Mouse (Mus musculus): Measurements from ENCODE around the gene Aagab. TPM values are rescaled to one million over a fixed set of nuclear protein-coding genes. Genes with fewer than 3 reads are reported as not detected.

Gene Aagab
- total and polyA plus RNA-seq, 2 experiments from 2014 or later: 46.7 to 51.0 TPM

DNA sequence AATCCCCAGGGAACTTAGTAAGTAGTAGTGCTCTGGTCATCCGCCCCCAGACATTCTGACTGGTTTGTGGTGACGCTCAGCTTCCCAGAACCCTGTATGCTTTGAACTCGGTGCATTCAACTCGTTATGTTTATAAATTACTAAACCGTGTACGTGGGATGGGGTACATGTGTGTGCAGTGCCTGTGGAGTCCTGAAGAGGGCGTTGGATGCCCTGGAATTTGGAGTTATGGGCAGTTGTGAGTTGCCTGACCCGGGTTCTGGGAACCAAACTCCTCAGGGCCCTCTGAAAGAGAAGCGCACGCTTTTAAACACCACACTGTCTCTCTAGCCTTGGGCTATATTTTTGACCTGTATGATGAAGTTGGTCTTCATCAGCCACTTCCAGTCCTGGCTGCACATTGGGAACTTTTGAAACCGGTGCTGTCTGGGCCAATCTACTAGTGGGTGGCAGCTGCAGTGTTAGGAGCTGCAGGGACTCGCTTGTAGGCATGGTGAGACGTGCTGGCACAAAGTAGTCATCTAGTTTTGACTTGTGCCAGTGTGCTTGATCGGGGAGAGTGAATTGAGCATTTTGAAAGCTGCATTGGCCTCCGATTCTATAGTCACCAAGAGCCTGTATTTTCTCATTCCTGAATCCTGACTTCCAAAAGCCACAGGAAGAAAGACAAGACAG lies 21.6 kb downstream of the Aagab start:
- DNase-seq: no peak
- Histone ChIP-seq H3K4me1 (ENCODE audit: insufficient read depth) (no peaks in the 10 kb centered on the region), H3K4me2 (ENCODE audit: low read depth) (no peak overlapping the region), H3K27ac (ENCODE audit: low read depth, low read length) (no peak overlapping the region), H3K27me3 (ENCODE audit: insufficient read depth, low read length) (no peaks in the 10 kb centered on the region), H3K36me3 (ENCODE audit: insufficient read depth) (peaks cover 37% of the 10 kb centered on the region), H3K9ac (no peak overlapping the region), H3K9me3 (ENCODE audit: low read length) (no peaks in the 10 kb centered on the region), H3K4me3 (ENCODE audit: low read depth, low read length) (no peak overlapping the region)
- ATAC-seq: no peak
- no peak for TF ChIP-seq CTCF (IDR thresholded peaks at IDR 0.05; ENCODE audit: low read depth)
- WGBS: 69% methylated on average over 15 of the region's 15 CpGs

DNA sequence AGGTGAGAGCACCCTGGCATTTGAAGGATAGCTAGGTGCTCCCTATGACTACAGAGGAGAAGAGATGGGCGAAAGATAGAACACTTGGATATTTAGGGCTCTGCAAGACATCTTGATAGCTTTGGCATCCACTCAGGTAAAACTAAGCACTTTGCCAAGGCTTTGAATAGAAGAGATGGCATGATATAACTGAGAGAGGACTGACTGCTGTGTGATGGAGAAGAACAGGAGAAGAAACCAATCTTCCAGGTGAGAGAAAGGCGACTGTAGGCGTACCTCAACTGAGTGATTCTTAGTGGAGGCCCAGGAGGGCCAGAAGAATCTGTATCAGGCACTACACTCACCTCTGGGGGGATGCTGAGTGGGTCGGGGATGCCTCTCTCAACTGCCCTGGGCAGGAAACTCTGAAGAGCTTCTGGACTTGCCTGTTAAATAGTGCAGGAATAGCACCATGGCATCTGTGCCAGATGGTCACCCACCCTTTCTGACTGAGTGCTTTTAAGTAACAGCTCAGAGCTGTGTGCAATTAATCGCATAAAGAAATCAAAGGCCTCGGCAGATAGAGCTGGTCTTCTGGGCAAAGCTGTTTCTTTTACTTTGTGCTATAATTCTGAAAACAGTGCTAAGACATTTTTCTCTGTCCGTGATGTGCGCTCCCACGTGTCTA lies 22.8 kb downstream of the Aagab start:
- Histone ChIP-seq H3K9ac (no peak overlapping the region), H3K36me3 (ENCODE audit: insufficient read depth) (peaks cover 37% of the 10 kb centered on the region), H3K9me3 (ENCODE audit: low read length) (no peaks in the 10 kb centered on the region), H3K4me1 (ENCODE audit: insufficient read depth) (no peaks in the 10 kb centered on the region), H3K4me2 (ENCODE audit: low read depth) (no peak overlapping the region), H3K27ac (ENCODE audit: low read depth, low read length) (no peak overlapping the region), H3K4me3 (ENCODE audit: low read depth, low read length) (no peak overlapping the region), H3K27me3 (ENCODE audit: insufficient read depth, low read length) (no peaks in the 10 kb centered on the region)
- DNase-seq (no peak), ATAC-seq (no peak)
- no peak for TF ChIP-seq CTCF (IDR thresholded peaks at IDR 0.05; ENCODE audit: low read depth)
- 77% methylated on average over 9 of the region's 9 CpGs for WGBS

- no peak overlapping the region for H3K9ac ChIP-seq
- TF ChIP-seq CTCF (IDR thresholded peaks at IDR 0.05; ENCODE audit: low read depth): peak; percentile 52
- no peak overlapping the region for H3K27ac ChIP-seq (ENCODE audit: low read depth, low read length)
- no peaks in the 10 kb centered on the region for H3K9me3 ChIP-seq (ENCODE audit: low read length)
- H3K4me2 ChIP-seq (ENCODE audit: low read depth): no peak overlapping the region
- no peak overlapping the region for H3K4me3 ChIP-seq (ENCODE audit: low read depth, low read length)
- H3K4me1 ChIP-seq (ENCODE audit: insufficient read depth): no peaks in the 10 kb centered on the region
- H3K27me3 ChIP-seq (ENCODE audit: insufficient read depth, low read length): no peaks in the 10 kb centered on the region
- WGBS: 72% methylated on average over 4 of the region's 4 CpGs
- H3K36me3 ChIP-seq (ENCODE audit: insufficient read depth): peaks cover 34% of the 10 kb centered on the region
- ATAC-seq (no peak), DNase-seq (no peak)
Measured at GRCm38 (mm10) chr9:63632045-63632444, 29.6 kb downstream of the Aagab start.

- ATAC-seq (no peak), DNase-seq (no peak)
- peaks cover 34% of the 10 kb centered on the region for H3K36me3 ChIP-seq (ENCODE audit: insufficient read depth)
- H3K9me3 ChIP-seq (ENCODE audit: low read length): no peaks in the 10 kb centered on the region
- 20% methylated on average over 11 of the region's 11 CpGs for WGBS
- no peak overlapping the region for H3K4me3 ChIP-seq (ENCODE audit: low read depth, low read length)
- no peaks in the 10 kb centered on the region for H3K4me1 ChIP-seq (ENCODE audit: insufficient read depth)
- no peaks in the 10 kb centered on the region for H3K27me3 ChIP-seq (ENCODE audit: insufficient read depth, low read length)
- H3K4me2 ChIP-seq (ENCODE audit: low read depth): no peak overlapping the region
- TF ChIP-seq CTCF (IDR thresholded peaks at IDR 0.05; ENCODE audit: low read depth): no peak
- H3K27ac ChIP-seq (ENCODE audit: low read depth, low read length): no peak overlapping the region
- no peak overlapping the region for H3K9ac ChIP-seq
Measured at GRCm38 (mm10) chr9:63632924-63633323, 30.5 kb downstream of the Aagab start.

DNA sequence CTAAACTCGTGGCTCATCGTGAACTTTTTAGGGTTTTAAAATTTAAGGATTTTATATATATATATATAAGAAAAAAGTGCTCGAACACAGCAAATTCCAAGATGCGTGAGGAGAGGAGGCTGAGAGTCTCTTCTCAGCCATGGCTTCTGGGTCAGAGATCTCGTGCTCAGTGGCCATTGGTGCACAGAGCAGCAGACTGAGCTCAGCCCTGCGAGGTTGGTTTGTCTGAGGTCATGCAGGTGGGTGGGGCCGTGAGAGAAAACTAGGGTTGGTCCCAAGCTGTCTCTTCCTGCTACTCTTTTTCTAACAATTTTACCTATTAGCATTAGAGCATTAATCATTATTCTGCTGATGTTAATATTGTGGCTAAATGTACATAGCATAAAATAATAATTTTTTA lies 30.9 kb downstream of the Aagab start:
- Histone ChIP-seq H3K27ac (ENCODE audit: low read depth, low read length) (no peak overlapping the region), H3K27me3 (ENCODE audit: insufficient read depth, low read length) (no peaks in the 10 kb centered on the region), H3K4me2 (ENCODE audit: low read depth) (no peak overlapping the region), H3K4me3 (ENCODE audit: low read depth, low read length) (no peak overlapping the region), H3K9me3 (ENCODE audit: low read length) (no peaks in the 10 kb centered on the region), H3K9ac (no peak overlapping the region), H3K36me3 (ENCODE audit: insufficient read depth) (peaks cover 31% of the 10 kb centered on the region), H3K4me1 (ENCODE audit: insufficient read depth) (no peaks in the 10 kb centered on the region)
- 46% methylated on average over 7 of the region's 7 CpGs for WGBS
- DNase-seq (no peak), ATAC-seq (no peak)
- TF ChIP-seq CTCF (IDR thresholded peaks at IDR 0.05; ENCODE audit: low read depth): no peak

DNA sequence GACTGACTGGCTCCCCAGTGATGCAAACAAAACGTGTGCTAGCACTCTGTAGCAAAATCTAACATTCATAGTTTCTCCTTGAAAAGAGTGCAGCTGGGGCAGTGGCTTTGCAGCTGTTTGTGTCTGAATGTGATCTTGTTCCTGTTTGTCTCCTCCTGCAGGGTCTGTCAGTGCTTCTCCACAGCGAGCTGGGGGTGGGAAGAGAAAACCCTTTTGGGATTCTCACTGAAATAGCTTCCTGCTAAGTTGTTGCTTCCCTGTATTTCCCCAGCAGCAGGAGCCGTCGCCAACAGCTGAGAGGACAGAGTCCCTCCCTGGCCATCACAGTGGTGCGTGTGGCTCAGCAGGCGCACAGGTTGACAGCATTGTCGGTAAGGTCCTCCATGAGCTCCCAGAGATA lies 33.7 kb downstream of the Aagab start:
- TF ChIP-seq CTCF (IDR thresholded peaks at IDR 0.05; ENCODE audit: low read depth): no peak
- Histone ChIP-seq H3K27me3 (ENCODE audit: insufficient read depth, low read length) (no peaks in the 10 kb centered on the region), H3K9ac (no peak overlapping the region), H3K36me3 (ENCODE audit: insufficient read depth) (peaks cover 36% of the 10 kb centered on the region), H3K4me3 (ENCODE audit: low read depth, low read length) (no peak overlapping the region), H3K9me3 (ENCODE audit: low read length) (no peaks in the 10 kb centered on the region), H3K4me1 (ENCODE audit: insufficient read depth) (no peaks in the 10 kb centered on the region), H3K27ac (ENCODE audit: low read depth, low read length) (no peak overlapping the region), H3K4me2 (ENCODE audit: low read depth) (no peak overlapping the region)
- DNase-seq (no peak), ATAC-seq (no peak)
- 62% methylated on average over 7 of the region's 7 CpGs for WGBS

DNA sequence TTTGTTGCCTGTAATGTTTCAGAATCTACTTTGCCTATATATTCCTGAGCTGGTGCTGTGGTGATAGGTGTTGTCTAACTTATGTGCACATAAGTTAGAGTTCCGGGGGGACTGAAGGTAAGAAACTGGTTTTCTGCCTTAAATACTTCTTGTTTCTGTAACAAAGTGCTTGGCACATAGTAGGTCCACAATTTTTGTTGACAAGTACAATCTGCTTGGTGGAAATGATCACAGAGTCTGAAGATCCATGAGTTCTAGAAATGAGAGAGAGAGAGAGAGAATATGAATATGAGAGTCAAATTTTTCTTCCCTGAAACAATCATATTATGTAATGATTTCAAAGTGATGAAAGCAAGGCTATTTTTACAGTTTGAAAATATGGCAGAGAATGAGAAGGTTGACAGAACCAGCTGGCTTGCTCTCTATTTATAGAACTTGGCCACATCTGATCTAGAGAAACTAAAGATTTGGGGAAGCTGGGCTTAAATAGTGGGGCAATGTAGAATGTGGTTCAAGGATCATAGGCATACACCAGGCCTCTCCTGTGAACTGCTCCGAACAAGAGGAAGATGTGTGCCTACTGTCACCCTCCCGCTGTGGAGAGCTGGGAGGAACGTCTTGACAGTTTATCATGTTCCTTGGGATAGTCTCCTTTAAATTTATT lies 39.7 kb downstream of the Aagab start:
- no peak for TF ChIP-seq CTCF (IDR thresholded peaks at IDR 0.05; ENCODE audit: low read depth)
- Histone ChIP-seq H3K9me3 (ENCODE audit: low read length) (no peaks in the 10 kb centered on the region), H3K4me3 (ENCODE audit: low read depth, low read length) (no peak overlapping the region), H3K4me2 (ENCODE audit: low read depth) (no peak overlapping the region), H3K4me1 (ENCODE audit: insufficient read depth) (no peaks in the 10 kb centered on the region), H3K27ac (ENCODE audit: low read depth, low read length) (no peak overlapping the region), H3K27me3 (ENCODE audit: insufficient read depth, low read length) (no peaks in the 10 kb centered on the region), H3K9ac (no peak overlapping the region), H3K36me3 (ENCODE audit: insufficient read depth) (peaks cover 40% of the 10 kb centered on the region)
- WGBS: 89% methylated on average over 4 of the region's 4 CpGs
- ATAC-seq (no peak), DNase-seq (no peak)

Data from forebrain, postnatal 0 days (tissue).